18 mouse cellular contexts compared by ENCODE assay signal in the genomic region with DNA sequence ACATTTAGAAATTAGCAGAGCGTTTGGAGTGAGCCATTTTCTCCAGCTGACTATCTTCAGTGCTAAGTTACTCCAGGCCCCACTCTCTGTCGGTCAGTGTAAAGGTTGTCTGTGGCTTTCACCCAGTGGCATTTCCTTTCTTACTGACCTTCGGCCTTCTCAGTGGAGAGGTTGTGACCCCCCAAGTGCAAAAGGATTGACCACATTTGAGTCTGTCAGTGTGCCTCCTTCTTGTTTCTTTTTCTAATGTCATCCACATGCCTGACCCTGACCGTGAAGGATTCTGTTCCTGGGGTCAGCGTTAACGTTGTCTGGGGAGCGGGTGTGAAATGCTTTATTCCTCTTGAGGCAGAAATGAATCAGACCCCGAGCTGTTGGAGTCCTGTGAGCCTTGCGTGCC.
DNase-seq lines count a peak whose midpoint lies in the region; ATAC-seq and TF ChIP-seq lines count a peak whose summit lies in the region.
"Had no signal": no experiment of that assay in that cellular context is flagged by ENCODE, and none has a peak within 500 bp of the region (broad histone marks: within the 10 kb centered on the region; RNA-seq: fewer than 3 reads in every experiment).

No protein-coding gene starts in this region.

- DNase-seq in midbrain, embryonic 10.5 days (ENCODE audit: low spot score) = peak; percentile 50
- no peak for DNase-seq in midbrain, embryonic 11.5 days (ENCODE audit: low spot score, missing footprints)
- peak; percentile 26 for DNase-seq in lung, postnatal 0 days (ENCODE audit: low spot score)
- DNase-seq in right cerebral cortex, adult 18-20 months = no peak
- DNase-seq in B cell, adult 2 months = no peak
- DNase-seq in urinary bladder, postnatal 10 days (ENCODE audit: low spot score) = no peak
- DNase-seq: adrenal gland, postnatal 36 days; cerebellum, adult 2 months; gastrocnemius, postnatal 10 days; heart, adult 11 months; kidney, adult 11 months; thymus, postnatal 4 days had no signal

- 42% methylated on average over 9 of the region's 9 CpGs for WGBS in midbrain, embryonic 10.5 days
- WGBS in midbrain, embryonic 11.5 days = 36% methylated on average over 9 of the region's 9 CpGs
- 19% methylated on average over 9 of the region's 9 CpGs for WGBS in embryonic facial prominence, embryonic 12.5 days
- WGBS in lung, postnatal 0 days = 55% methylated on average over 9 of the region's 9 CpGs

- no peak for ATAC-seq in midbrain, embryonic 11.5 days (ENCODE audit: low FRiP score)
- no peak for ATAC-seq in embryonic facial prominence, embryonic 12.5 days (ENCODE audit: insufficient number of reproducible peaks, insufficient read depth, low FRiP score, low TSS enrichment)
- peak; percentile 33; the same call in 1 of the 2 replicates for ATAC-seq in lung, postnatal 0 days
- ATAC-seq: hindbrain, postnatal 0 days had no signal

- H3K36me3 ChIP-seq in midbrain, embryonic 10.5 days = no peaks in the 10 kb centered on the region
- H3K36me3 ChIP-seq in midbrain, embryonic 11.5 days (ENCODE audit: control insufficient read depth, insufficient read depth, low read length) = no peaks in the 10 kb centered on the region
- no peaks in the 10 kb centered on the region for H3K36me3 ChIP-seq in embryonic facial prominence, embryonic 12.5 days
- H3K36me3 ChIP-seq in lung, postnatal 0 days (ENCODE audit: insufficient read depth, low read length) = no peaks in the 10 kb centered on the region
- H3K36me3 ChIP-seq: heart, embryonic 13.5 days; limb, embryonic 15.5 days had no signal

- no peak overlapping the region for H3K9ac ChIP-seq in midbrain, embryonic 11.5 days (ENCODE audit: low read length)
- no peak overlapping the region; the same call in 1 of the 2 replicates for H3K9ac ChIP-seq in embryonic facial prominence, embryonic 12.5 days
- H3K9ac ChIP-seq in lung, postnatal 0 days (replicated peaks; ENCODE audit: low read depth) = no peak overlapping the region
- H3K9ac ChIP-seq: heart, embryonic 13.5 days; limb, embryonic 15.5 days had no signal

- H3K27me3 ChIP-seq in midbrain, embryonic 10.5 days (ENCODE audit: low read depth, poor library complexity, severe bottlenecking) = no peaks in the 10 kb centered on the region
- no peaks in the 10 kb centered on the region for H3K27me3 ChIP-seq in midbrain, embryonic 11.5 days (ENCODE audit: control insufficient read depth, insufficient read depth, low read length)
- no peaks in the 10 kb centered on the region for H3K27me3 ChIP-seq in embryonic facial prominence, embryonic 12.5 days
- H3K27me3 ChIP-seq in lung, postnatal 0 days (replicated peaks; ENCODE audit: insufficient read depth, low read length) = no peaks in the 10 kb centered on the region
- H3K27me3 ChIP-seq: heart, embryonic 13.5 days; limb, embryonic 15.5 days; megakaryocyte, embryonic 14.5 days had no signal

- H3K9me3 ChIP-seq in midbrain, embryonic 10.5 days (replicated peaks) = no peaks in the 10 kb centered on the region
- H3K9me3 ChIP-seq in midbrain, embryonic 11.5 days (ENCODE audit: control insufficient read depth, low read length) = no peaks in the 10 kb centered on the region
- H3K9me3 ChIP-seq in embryonic facial prominence, embryonic 12.5 days = no peaks in the 10 kb centered on the region
- H3K9me3 ChIP-seq in lung, postnatal 0 days (ENCODE audit: low read length) = no peaks in the 10 kb centered on the region
- H3K9me3 ChIP-seq: heart, embryonic 13.5 days; limb, embryonic 15.5 days had no signal

- H3K4me3 ChIP-seq in midbrain, embryonic 10.5 days = no peak overlapping the region
- no peak overlapping the region for H3K4me3 ChIP-seq in midbrain, embryonic 11.5 days (ENCODE audit: low read depth, low read length)
- no peak overlapping the region for H3K4me3 ChIP-seq in embryonic facial prominence, embryonic 12.5 days
- H3K4me3 ChIP-seq in lung, postnatal 0 days (ENCODE audit: low read depth, low read length) = no peak overlapping the region
- H3K4me3 ChIP-seq: heart, embryonic 13.5 days; limb, embryonic 15.5 days; megakaryocyte, embryonic 14.5 days had no signal

- peaks cover 22% of the 10 kb centered on the region for H3K4me1 ChIP-seq in midbrain, embryonic 10.5 days
- H3K4me1 ChIP-seq in midbrain, embryonic 11.5 days (ENCODE audit: control insufficient read depth, insufficient read depth, low read length) = no peaks in the 10 kb centered on the region
- H3K4me1 ChIP-seq in embryonic facial prominence, embryonic 12.5 days = peaks cover 26% of the 10 kb centered on the region
- no peaks in the 10 kb centered on the region; the same call in 1 of the 2 replicates for H3K4me1 ChIP-seq in lung, postnatal 0 days (ENCODE audit: insufficient read depth, low read depth, low read length)
- H3K4me1 ChIP-seq: heart, embryonic 13.5 days; megakaryocyte, embryonic 14.5 days had no signal

- no peak overlapping the region for H3K4me2 ChIP-seq in midbrain, embryonic 11.5 days
- H3K4me2 ChIP-seq in embryonic facial prominence, embryonic 12.5 days (replicated peaks) = no peak overlapping the region
- no peak overlapping the region for H3K4me2 ChIP-seq in lung, postnatal 0 days (replicated peaks; ENCODE audit: low read depth, low read length)
- H3K4me2 ChIP-seq: heart, embryonic 13.5 days; limb, embryonic 15.5 days had no signal

- no peak for TF ChIP-seq CTCF in lung, postnatal 0 days (IDR thresholded peaks at IDR 0.05)

- TF ChIP-seq EP300 in lung, postnatal 0 days (IDR thresholded peaks at IDR 0.05) = no peak

- no peak overlapping the region for H3K27ac ChIP-seq in midbrain, embryonic 10.5 days (replicated peaks)
- H3K27ac ChIP-seq in midbrain, embryonic 11.5 days (ENCODE audit: low read depth, low read length) = no peak overlapping the region
- 0 out of 2 replicates have a peak overlapping the region, but pooled peaks have one; percentile 57 for H3K27ac ChIP-seq in embryonic facial prominence, embryonic 12.5 days
- H3K27ac ChIP-seq in lung, postnatal 0 days (ENCODE audit: low read length) = no peak overlapping the region
- H3K27ac ChIP-seq: heart, embryonic 13.5 days; hindbrain, postnatal 0 days; kidney, postnatal 0 days; limb, embryonic 15.5 days had no signal

Comparison
In these comparisons a context has a peak if more than half of its experiments do, and no peak if none do; other contexts are left out.
1. DNase-seq: peak in midbrain, embryonic 10.5 days (single experiment) and lung, postnatal 0 days (single experiment); none in midbrain, embryonic 11.5 days (single experiment), right cerebral cortex, adult 18-20 months (single experiment), B cell, adult 2 months (0 of 2) and urinary bladder, postnatal 10 days (single experiment).